In genomic region chr16:17478331-17478943, GRCm38 (mm10) we compare ENCODE assay signal across 22 mouse cellular contexts. TPM values are rescaled to one million over a fixed set of nuclear protein-coding genes. Genes with fewer than 3 reads are reported as not detected.
DNase-seq lines count a peak whose midpoint lies in the region; ATAC-seq and TF ChIP-seq lines count a peak whose summit lies in the region.
"Had no signal": no experiment of that assay in that cellular context is flagged by ENCODE, and none has a peak within 500 bp of the region (broad histone marks: within the 10 kb centered on the region; RNA-seq: fewer than 3 reads in every experiment).

No protein-coding gene starts in this region.

- no peak overlapping the region; the same call in 1 of the 2 replicates for H3K27ac ChIP-seq in liver, embryonic 12.5 days
- no peak overlapping the region for H3K27ac ChIP-seq in liver, postnatal 0 days (ENCODE audit: low read depth)
- H3K27ac ChIP-seq in ES-Bruce4 (ENCODE audit: insufficient read depth, low read length): peak overlapping the region; percentile 26
- H3K27ac ChIP-seq: forebrain, embryonic 12.5 days; gastrocnemius, adult 2 months; hindbrain, embryonic 15.5 days; kidney, embryonic 15.5 days; stomach, postnatal 0 days had no signal

- H3K9ac ChIP-seq in liver, embryonic 12.5 days: no peak overlapping the region
- no peak overlapping the region for H3K9ac ChIP-seq in liver, postnatal 0 days (replicated peaks)
- H3K9ac ChIP-seq in ES-Bruce4 (ENCODE audit: low read depth, poor library complexity, severe bottlenecking): 0 out of 2 replicates have a peak overlapping the region, but pooled peaks have one; percentile 33
- H3K9ac ChIP-seq: forebrain, embryonic 12.5 days; hindbrain, embryonic 15.5 days; kidney, embryonic 15.5 days had no signal

- H3K4me3 ChIP-seq in liver, embryonic 12.5 days: no peak overlapping the region
- H3K4me3 ChIP-seq in liver, postnatal 0 days (ENCODE audit: low read depth, low read length): no peak overlapping the region
- no peak overlapping the region for H3K4me3 ChIP-seq in ES-Bruce4 (ENCODE audit: low read depth, low read length)
- H3K4me3 ChIP-seq: forebrain, embryonic 12.5 days; gastrocnemius, adult 2 months; hindbrain, embryonic 15.5 days; kidney, embryonic 15.5 days; megakaryocyte, embryonic 14.5 days had no signal

- peaks cover 68% of the 10 kb centered on the region for H3K36me3 ChIP-seq in liver, embryonic 12.5 days
- H3K36me3 ChIP-seq in liver, postnatal 0 days (replicated peaks; ENCODE audit: insufficient read depth, low read length): peaks cover 26% of the 10 kb centered on the region
- H3K36me3 ChIP-seq in ES-Bruce4 (ENCODE audit: control insufficient read depth, insufficient read depth, low read length, poor library complexity, severe bottlenecking): peaks cover 24% of the 10 kb centered on the region

- no peak overlapping the region for H3K4me2 ChIP-seq in liver, embryonic 12.5 days
- no peak overlapping the region for H3K4me2 ChIP-seq in liver, postnatal 0 days (ENCODE audit: low read depth, low read length)
- H3K4me2 ChIP-seq: forebrain, embryonic 12.5 days; hindbrain, embryonic 15.5 days; kidney, embryonic 15.5 days had no signal

- peaks cover 51% of the 10 kb centered on the region for H3K4me1 ChIP-seq in liver, embryonic 12.5 days
- H3K4me1 ChIP-seq in liver, postnatal 0 days (ENCODE audit: insufficient read depth): peaks cover 7% of the 10 kb centered on the region; the same call in 1 of the 2 replicates
- H3K4me1 ChIP-seq in ES-Bruce4 (ENCODE audit: control insufficient read depth, insufficient read depth, low read length): peaks cover 3% of the 10 kb centered on the region
- H3K4me1 ChIP-seq: forebrain, embryonic 12.5 days; kidney, embryonic 15.5 days had no signal

- DNase-seq in liver, postnatal 0 days: no peak
- DNase-seq in 416B (ENCODE audit: low read depth): peak; percentile 67
- no peak for DNase-seq in adrenal gland, postnatal 25 days
- no peak for DNase-seq in spleen, postnatal 36 days (ENCODE audit: low spot score in 2 of 2)
- DNase-seq: adrenal gland, adult 2 months; cerebellum, adult 9-10 months; gastrocnemius, adult 2 months; heart, adult 18-20 months; heart, postnatal 36 days; lung, postnatal 10 days; right cerebral cortex, postnatal 25 days; thymus, postnatal 25 days had no signal

- 59% methylated on average over 4 of the region's 4 CpGs for WGBS in liver, embryonic 12.5 days (ENCODE audit: insufficient replicate concordance)
- WGBS in liver, postnatal 0 days (ENCODE audit: insufficient replicate concordance): 57% methylated on average over 4 of the region's 4 CpGs

- TF ChIP-seq POLR2A in ES-Bruce4 (IDR thresholded peaks at IDR 0.05; ENCODE audit: insufficient read depth, low read length): no peak

- no peak for TF ChIP-seq CTCF in liver, postnatal 0 days (IDR thresholded peaks at IDR 0.05; ENCODE audit: low read depth)
- TF ChIP-seq CTCF in ES-Bruce4 (IDR thresholded peaks at IDR 0.05; ENCODE audit: low read depth, low read length): no peak

- peak; percentile 45 for ATAC-seq in liver, embryonic 12.5 days
- no peak for ATAC-seq in liver, postnatal 0 days
- ATAC-seq in common myeloid progenitor, adult 5-6 weeks (replicated peaks; ENCODE audit: low read depth, poor library complexity, severe bottlenecking): peak; percentile 48
- ATAC-seq: intestine, postnatal 0 days had no signal

- no peak for TF ChIP-seq EP300 in liver, postnatal 0 days (IDR thresholded peaks at IDR 0.05; ENCODE audit: low read depth)
- no peak for TF ChIP-seq EP300 in ES-Bruce4 (IDR thresholded peaks at IDR 0.05; ENCODE audit: insufficient read depth, low read depth, low read length)

- H3K9me3 ChIP-seq in liver, embryonic 12.5 days (replicated peaks): no peaks in the 10 kb centered on the region
- H3K9me3 ChIP-seq in liver, postnatal 0 days (ENCODE audit: low read length): no peaks in the 10 kb centered on the region
- no peaks in the 10 kb centered on the region for H3K9me3 ChIP-seq in ES-Bruce4 (replicated peaks; ENCODE audit: control insufficient read depth, insufficient read depth, low read length, poor library complexity, severe bottlenecking)
- H3K9me3 ChIP-seq: forebrain, embryonic 12.5 days; G1E; hindbrain, embryonic 15.5 days; kidney, embryonic 15.5 days; megakaryocyte, embryonic 14.5 days had no signal

- no peaks in the 10 kb centered on the region for H3K27me3 ChIP-seq in liver, embryonic 12.5 days (replicated peaks)
- H3K27me3 ChIP-seq in liver, postnatal 0 days (ENCODE audit: insufficient read depth, low read length): no peaks in the 10 kb centered on the region
- no peaks in the 10 kb centered on the region for H3K27me3 ChIP-seq in ES-Bruce4 (ENCODE audit: control insufficient read depth, insufficient read depth, low read length, poor library complexity, severe bottlenecking)
- H3K27me3 ChIP-seq: forebrain, embryonic 12.5 days; hindbrain, embryonic 15.5 days; kidney, embryonic 15.5 days; megakaryocyte, embryonic 14.5 days had no signal

RNA-seq across cellular contexts. Expression of gene Aifm3, which starts 11.0 kb away (rescaled TPM):
- 0.83 and 0.98 TPM in 2 replicates for polyA plus RNA-seq in liver, embryonic 12.5 days (2016; fragmentation: Nextera tagmentation; extraction: Ambion mirVana)
- 3.3 and 3.4 TPM in 2 replicates for polyA plus RNA-seq in liver, postnatal 0 days (2015; fragmentation: Nextera tagmentation; extraction: Ambion mirVana)
- polyA plus RNA-seq in ES-Bruce4 (2011; ENCODE audit: insufficient read depth, insufficient read length, low read depth, missing spikeins): 6.4 and 7.5 TPM in 2 replicates
- total RNA-seq in common myeloid progenitor, adult 5-6 weeks (2017): not detected in 2 replicates
- total RNA-seq in adrenal gland, postnatal 25 days (2021): 9.8 and 10.2 TPM in 2 replicates
- polyA plus RNA-seq: G1E had no signal

RNA-seq across cellular contexts. Expression of gene Crkl, which starts 26.6 kb away (rescaled TPM):
- 37.9 and 41.6 TPM in 2 replicates for polyA plus RNA-seq in liver, embryonic 12.5 days (2016; fragmentation: Nextera tagmentation; extraction: Ambion mirVana)
- 20.1 and 24.4 TPM in 2 replicates for polyA plus RNA-seq in liver, postnatal 0 days (2015; fragmentation: Nextera tagmentation; extraction: Ambion mirVana)
- polyA plus RNA-seq in ES-Bruce4 (2011; ENCODE audit: insufficient read depth, insufficient read length, low read depth, missing spikeins): 45.7 and 48.9 TPM in 2 replicates
- total RNA-seq in common myeloid progenitor, adult 5-6 weeks (2017): 29.0 and 29.2 TPM in 2 replicates
- total RNA-seq in adrenal gland, postnatal 25 days (2021): 30.2 and 33.7 TPM in 2 replicates

RNA-seq across cellular contexts. Expression of gene Lztr1, which starts 30.1 kb away (rescaled TPM):
- polyA plus RNA-seq in liver, embryonic 12.5 days (2016; fragmentation: Nextera tagmentation; extraction: Ambion mirVana): 31.4 and 34.8 TPM in 2 replicates
- polyA plus RNA-seq in liver, postnatal 0 days (2015; fragmentation: Nextera tagmentation; extraction: Ambion mirVana): 16.8 and 18.7 TPM in 2 replicates
- polyA plus RNA-seq in ES-Bruce4 (2011; ENCODE audit: insufficient read depth, insufficient read length, low read depth, missing spikeins): 46.1 and 46.6 TPM in 2 replicates
- total RNA-seq in common myeloid progenitor, adult 5-6 weeks (2017): 30.8 and 40.3 TPM in 2 replicates
- 70.0 and 74.9 TPM in 2 replicates for total RNA-seq in adrenal gland, postnatal 25 days (2021)

RNA-seq across cellular contexts. Expression of gene Thap7, which starts 52.5 kb away (rescaled TPM):
- 34.2 and 36.6 TPM in 2 replicates for polyA plus RNA-seq in liver, embryonic 12.5 days (2016; fragmentation: Nextera tagmentation; extraction: Ambion mirVana)
- 21.3 and 24.4 TPM in 2 replicates for polyA plus RNA-seq in liver, postnatal 0 days (2015; fragmentation: Nextera tagmentation; extraction: Ambion mirVana)
- polyA plus RNA-seq in ES-Bruce4 (2011; ENCODE audit: insufficient read depth, insufficient read length, low read depth, missing spikeins): 12.9 and 13.1 TPM in 2 replicates
- 38.5 and 46.1 TPM in 2 replicates for total RNA-seq in common myeloid progenitor, adult 5-6 weeks (2017)
- total RNA-seq in adrenal gland, postnatal 25 days (2021): 40.7 and 44.1 TPM in 2 replicates
